Mouse (Mus musculus) 3134 (cell line): ENCODE measurements around the gene Gtse1.

Experiments used
- DNase-seq: peaks from one replicate; pipeline ENCODE4 v3.0.0-alpha.2; 2011; ENCODE audit warnings: low spot score; ENCODE audit not compliant: insufficient read length; ENCODE audit errors: extremely low read depth

The Gtse1 gene

GRCm38 (mm10) chr15:85919191-85919891 is 59.8 kb downstream of the Gtse1 start:
- DNase-seq = no peak

- no peak for DNase-seq
These were observed 60.3 kb downstream of the Gtse1 start for GRCm38 (mm10) chr15:85919892-85920248.

- DNase-seq = no peak
These were observed 62.3 kb downstream of the Gtse1 start for GRCm38 (mm10) chr15:85921855-85922254.
